Mouse (Mus musculus) left cerebral cortex, postnatal 14 days (tissue): ENCODE measurements around the gene Nr5a1. TPM values are rescaled to one million over a fixed set of nuclear protein-coding genes. Genes with fewer than 3 reads are reported as not detected.

Source experiments
- DNase-seq, 2 experiments: peaks; one replicate each; pipeline ENCODE4 v3.0.0; 2021 to 2022; ENCODE audit warnings: low spot score in 2 of 2, mixed read lengths in 1 of 2
- intact Hi-C: fragments of 180-260 bp; cut with DNase I; formaldehyde crosslinking; loops from one replicate; pipeline ENCODE4 v1.15.1; 2025
- total RNA-seq, 2 experiments: library from RNA; stranded (reverse); gene quantifications; 2 replicates each; pipeline ENCODE4 v1.2.3; 2021

Gene Nr5a1
- total RNA-seq, 2 experiments from 2014 or later = not detected

GRCm38 (mm10) chr2:38708907-38709688 is 5.2 kb downstream of the Nr5a1 start:
- intact Hi-C loops = no loop called here
- no peak for DNase-seq

- DNase-seq = no peak
- intact Hi-C loops = no loop called here
Observed at GRCm38 (mm10) chr2:38706661-38707060, 7.7 kb downstream of the Nr5a1 start.

- no peak for DNase-seq
- intact Hi-C loops = no loop called here
Observed at GRCm38 (mm10) chr2:38705036-38705435, 9.3 kb downstream of the Nr5a1 start.

- DNase-seq = no peak
- intact Hi-C loops = no loop called here
Observed at GRCm38 (mm10) chr2:38704336-38704735, 10.0 kb downstream of the Nr5a1 start.

GRCm38 (mm10) chr2:38700177-38700576 is 14.2 kb downstream of the Nr5a1 start:
- intact Hi-C loops = no loop called here

GRCm38 (mm10) chr2:38698623-38699022 is 15.7 kb downstream of the Nr5a1 start:
- intact Hi-C loops = no loop called here
- no peak for DNase-seq

More at GRCm38 (mm10) chr2:38700177-38700576, 14.2 kb downstream of the Nr5a1 start:
- DNase-seq = no peak

GRCm38 (mm10) chr2:38697128-38698120 is 16.9 kb downstream of the Nr5a1 start:
- no peak for DNase-seq
- intact Hi-C loops = no loop called here

GRCm38 (mm10) chr2:38695770-38696169 is 18.6 kb downstream of the Nr5a1 start:
- DNase-seq = no peak
- intact Hi-C loops = no loop called here

GRCm38 (mm10) chr2:38691542-38691941 is 22.8 kb downstream of the Nr5a1 start:
- intact Hi-C loops = no loop called here
- peak; percentile 26 to 46 for DNase-seq

- DNase-seq = no peak
- intact Hi-C loops = no loop called here
Observed at GRCm38 (mm10) chr2:38689881-38690280, 24.5 kb downstream of the Nr5a1 start.

GRCm38 (mm10) chr2:38688791-38689520 is 25.4 kb downstream of the Nr5a1 start:
- peak; percentile 54 to 70 for DNase-seq
- intact Hi-C loops = no loop called here

- intact Hi-C loops = no loop called here
- DNase-seq = no peak
Observed at GRCm38 (mm10) chr2:38685746-38686145, 28.6 kb downstream of the Nr5a1 start.

- no peak for DNase-seq
- intact Hi-C loops = no loop called here
Observed at GRCm38 (mm10) chr2:38683083-38683482, 31.3 kb downstream of the Nr5a1 start.

GRCm38 (mm10) chr2:38682209-38682608 is 32.1 kb downstream of the Nr5a1 start:
- no peak for DNase-seq
- intact Hi-C loops = no loop called here

- intact Hi-C loops = no loop called here
- no peak for DNase-seq
Observed at GRCm38 (mm10) chr2:38678947-38679346, 35.4 kb downstream of the Nr5a1 start.

GRCm38 (mm10) chr2:38675366-38675969 is 38.9 kb downstream of the Nr5a1 start:
- no peak for DNase-seq
- intact Hi-C loops = no loop called here

GRCm38 (mm10) chr2:38672496-38672895 is 41.8 kb downstream of the Nr5a1 start:
- DNase-seq = no peak
- intact Hi-C loops = no loop called here

- intact Hi-C loops = no loop called here
- DNase-seq = no peak
Observed at GRCm38 (mm10) chr2:38668802-38669580, 45.4 kb downstream of the Nr5a1 start.
